Mouse (Mus musculus) embryonic facial prominence, embryonic 15.5 days (tissue): Measurements from ENCODE around the gene Gm20481. TPM values are rescaled to one million over a fixed set of nuclear protein-coding genes. Genes with fewer than 3 reads are reported as not detected.
A peak's percentile ranks its signal among the peaks of the same experiment; 100 is the strongest.
"Not testable (repeated sequence)": the region's sequence is repeated elsewhere in the genome, so short reads cannot be mapped to it uniquely, and the experiment has no call there.

Source experiments
- ATAC-seq: fragments of 200-750 bp; cut with Nextera tagmentation; 2 replicates; pipeline ENCODE4 v1.8.0; 2017; ENCODE audit warnings: low read depth, moderate TSS enrichment; ENCODE audit not compliant: insufficient number of reproducible peaks, low FRiP score, low TSS enrichment
- H3K27ac ChIP-seq: fragments of 300-500 bp; sonication (generic); replicated peaks from 2 replicates; pipeline ENCODE4 v1.5.1; 2015; ENCODE audit warnings: mild to moderate bottlenecking, inconsistent platforms
- H3K27me3 ChIP-seq: fragments of 300-500 bp; sonication (generic); 2 replicates; pipeline ENCODE4 v1.6.1; 2015; ENCODE audit warnings: inconsistent platforms
- H3K36me3 ChIP-seq: fragments of 300-500 bp; sonication (generic); 2 replicates; pipeline ENCODE4 v1.6.1; 2015; ENCODE audit warnings: mild to moderate bottlenecking, inconsistent platforms
- H3K4me1 ChIP-seq: fragments of 300-500 bp; sonication (generic); 2 replicates; pipeline ENCODE4 v1.6.1; 2015; ENCODE audit warnings: inconsistent platforms
- H3K4me2 ChIP-seq: fragments of 300-500 bp; sonication (generic); replicated peaks from 2 replicates; pipeline ENCODE4 v1.6.1; 2015; ENCODE audit warnings: mild to moderate bottlenecking, inconsistent platforms
- H3K4me3 ChIP-seq: fragments of 300-500 bp; sonication (generic); replicated peaks from 2 replicates; pipeline ENCODE4 v1.5.1; 2015; ENCODE audit warnings: mild to moderate bottlenecking, inconsistent platforms
- H3K9ac ChIP-seq: fragments of 300-500 bp; sonication (generic); 2 replicates; pipeline ENCODE4 v1.6.1; 2015; ENCODE audit warnings: inconsistent platforms
- H3K9me3 ChIP-seq: fragments of 300-500 bp; sonication (generic); replicated peaks from 2 replicates; pipeline ENCODE4 v1.6.1; 2016; ENCODE audit warnings: inconsistent platforms
- WGBS: fragments of 180-500 bp; shearing (Covaris S2); methylation state at CpG from one replicate; pipeline ENCODE4 v1.1.7; 2015; 5-methylcytosine and 5-hydroxymethylcytosine counted together
- polyA plus RNA-seq: library from polyadenylated mRNA; unstranded; fragments of >200 nt; fragmentation: Nextera tagmentation; extraction: Ambion mirVana; gene quantifications from 2 replicates; pipeline ENCODE4 v1.2.1, GENCODE M21; 2015

Gm20481 gene
- polyA plus RNA-seq, 1 experiment from 2014 or later: not detected

DNA sequence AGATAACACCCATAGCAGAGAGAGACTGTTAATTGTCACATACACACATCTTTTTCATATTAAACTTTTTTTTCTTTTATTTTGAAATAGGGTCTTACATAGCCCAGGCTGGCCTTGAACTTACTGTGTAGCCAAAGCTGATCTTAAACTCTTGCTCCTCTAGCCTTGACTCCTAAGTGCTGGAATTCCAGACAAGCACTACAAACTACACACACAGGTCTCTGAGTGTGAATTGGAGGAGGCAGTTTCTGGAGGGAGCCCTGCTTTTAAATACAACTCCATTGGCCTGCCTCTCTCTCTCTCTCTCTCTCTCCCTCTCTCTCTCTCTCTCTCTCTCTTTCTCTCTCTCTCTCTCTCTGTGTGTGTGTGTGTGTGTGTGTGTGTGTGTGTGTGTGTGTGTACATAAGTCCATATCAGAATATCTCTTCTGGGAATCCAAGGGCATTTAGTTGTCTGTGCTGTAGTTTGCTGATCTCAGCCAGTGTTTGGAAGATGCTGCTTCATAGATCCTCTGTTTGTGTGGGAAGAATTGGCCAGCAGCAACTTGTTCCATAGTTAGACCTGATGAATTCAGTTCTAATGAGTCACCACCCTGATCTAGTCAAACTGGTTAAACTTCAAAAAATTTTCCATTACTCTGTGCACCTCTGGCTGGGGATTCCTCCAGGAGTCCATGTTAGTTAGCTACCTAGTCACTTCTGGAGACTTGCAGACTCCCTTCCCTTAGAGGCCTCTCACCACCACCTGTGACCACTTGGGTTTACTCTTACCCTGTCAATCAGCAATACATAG lies 8.8 kb upstream of the Gm20481 start:
- H3K27ac ChIP-seq: peak overlapping the region; percentile 99
- peaks cover 24% of the 10 kb centered on the region for H3K4me1 ChIP-seq
- no peaks in the 10 kb centered on the region for H3K36me3 ChIP-seq
- no peak overlapping the region for H3K9ac ChIP-seq
- no peak overlapping the region for H3K4me3 ChIP-seq
- no peaks in the 10 kb centered on the region for H3K9me3 ChIP-seq
- ATAC-seq: no peak
- no peak overlapping the region for H3K4me2 ChIP-seq
- H3K27me3 ChIP-seq: no peaks in the 10 kb centered on the region

DNA sequence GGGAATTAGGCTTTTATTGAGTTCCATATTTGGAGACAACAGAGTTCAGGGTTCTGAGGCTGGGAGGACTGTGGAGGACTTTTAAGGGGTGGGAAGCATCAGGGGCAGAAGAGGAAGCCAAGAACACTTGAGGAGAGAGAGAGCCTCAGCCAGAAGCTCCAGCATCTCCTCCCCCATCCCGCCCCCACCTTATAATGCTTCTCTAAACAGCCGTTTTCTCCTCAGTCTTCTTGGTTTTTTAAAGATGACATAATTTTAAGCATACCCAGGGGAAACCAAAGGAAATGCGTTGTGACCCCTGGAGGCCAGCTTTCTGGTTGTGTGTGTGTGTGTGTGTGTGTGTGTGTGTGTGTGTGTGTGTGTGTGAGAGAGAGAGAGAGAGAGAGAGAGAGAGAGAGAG lies 7.6 kb upstream of the Gm20481 start:
- Histone ChIP-seq H3K9me3 (no peaks in the 10 kb centered on the region), H3K36me3 (no peaks in the 10 kb centered on the region), H3K27ac (peak overlapping the region; percentile 99), H3K4me1 (peaks cover 24% of the 10 kb centered on the region), H3K27me3 (no peaks in the 10 kb centered on the region), H3K4me2 (no peak overlapping the region), H3K4me3 (no peak overlapping the region), H3K9ac (no peak overlapping the region)
- ATAC-seq: no peak
- WGBS: 20% methylated on average over 3 of the region's 3 CpGs

DNA sequence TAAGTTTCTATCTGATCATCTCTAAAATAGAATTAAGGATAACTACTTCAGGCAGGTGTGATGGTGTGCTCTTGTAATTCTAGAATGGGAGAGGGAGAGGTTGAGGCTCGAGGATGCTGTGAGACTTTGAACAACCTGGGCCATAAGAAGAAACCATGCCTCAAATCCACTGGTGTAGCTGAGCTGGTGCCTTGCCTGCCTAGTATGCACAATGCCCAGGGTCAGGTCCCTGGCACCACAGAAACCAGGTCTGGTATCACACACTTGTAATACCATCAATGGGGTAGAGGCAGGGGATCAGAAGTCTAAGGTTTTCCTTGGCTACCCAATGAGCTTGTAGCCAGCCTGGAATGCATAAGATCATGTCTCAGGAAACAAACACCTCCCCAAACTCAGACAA lies 6.9 kb upstream of the Gm20481 start:
- WGBS: 36% methylated on average over 1 of the region's 1 CpGs
- H3K27ac ChIP-seq: peak overlapping the region; percentile 36
- H3K27me3 ChIP-seq: 0 out of 2 replicates have a peak, but pooled peaks cover 5% of the 10 kb centered on the region
- H3K4me1 ChIP-seq: peaks cover 24% of the 10 kb centered on the region
- H3K9me3 ChIP-seq: no peaks in the 10 kb centered on the region
- H3K4me2 ChIP-seq: no peak overlapping the region
- no peak overlapping the region for H3K4me3 ChIP-seq
- no peak for ATAC-seq
- H3K9ac ChIP-seq: no peak overlapping the region
- no peaks in the 10 kb centered on the region for H3K36me3 ChIP-seq

DNA sequence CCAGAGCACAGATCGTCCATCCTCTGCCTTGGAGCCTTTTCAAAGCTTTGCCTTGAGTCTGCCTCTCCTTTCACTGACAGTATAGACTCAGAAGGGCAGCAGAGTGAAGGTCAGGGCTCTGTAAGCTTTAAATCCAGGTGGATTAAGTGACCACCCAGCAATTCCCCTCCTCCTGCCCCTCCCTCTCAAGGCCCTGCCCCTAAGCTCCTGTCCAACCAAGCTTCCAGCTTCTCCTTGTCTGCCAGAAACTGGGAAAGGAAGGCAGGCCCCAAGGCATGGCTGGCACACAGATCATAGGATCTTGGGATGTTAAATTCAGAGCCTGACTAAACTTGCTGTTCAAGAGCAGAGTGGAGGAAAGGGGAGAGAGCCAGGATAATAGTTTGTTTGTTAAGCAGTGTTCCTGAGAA lies 5.1 kb upstream of the Gm20481 start:
- Histone ChIP-seq H3K9me3 (no peaks in the 10 kb centered on the region), H3K4me1 (peaks cover 27% of the 10 kb centered on the region), H3K27ac (peak overlapping the region; percentile 74), H3K9ac (no peak overlapping the region), H3K27me3 (peaks cover 22% of the 10 kb centered on the region), H3K36me3 (no peaks in the 10 kb centered on the region), H3K4me2 (no peak overlapping the region), H3K4me3 (no peak overlapping the region)
- WGBS: 26% methylated on average over 1 of the region's 1 CpGs
- ATAC-seq: no peak

DNA sequence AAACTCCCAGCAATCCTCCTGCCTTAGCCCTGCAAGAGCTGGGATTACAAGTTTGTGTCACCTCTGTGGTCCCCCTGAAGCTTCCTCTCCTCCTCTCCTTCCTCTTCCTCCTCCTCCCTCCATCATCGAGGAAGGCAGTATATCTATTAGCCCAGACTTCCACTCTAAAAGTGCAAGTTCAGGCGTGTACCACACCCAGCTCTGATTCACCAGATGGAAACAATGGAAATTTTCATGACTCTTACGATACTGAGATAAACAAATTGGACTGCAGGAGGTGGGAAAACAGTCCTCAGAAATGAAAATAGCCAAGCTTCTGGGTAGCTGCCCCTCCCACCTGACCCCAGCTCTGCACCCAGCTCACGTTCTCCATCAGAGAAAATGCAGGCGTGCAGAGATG lies 4.1 kb upstream of the Gm20481 start:
- WGBS: 55% methylated on average over 5 of the region's 5 CpGs
- no peak for ATAC-seq
- Histone ChIP-seq H3K9me3 (no peaks in the 10 kb centered on the region), H3K4me2 (no peak overlapping the region), H3K4me1 (peaks cover 18% of the 10 kb centered on the region; the same call in 1 of the 2 replicates), H3K27ac (peak overlapping the region; percentile 74), H3K9ac (no peak overlapping the region), H3K4me3 (no peak overlapping the region), H3K27me3 (peaks cover 25% of the 10 kb centered on the region), H3K36me3 (no peaks in the 10 kb centered on the region)

DNA sequence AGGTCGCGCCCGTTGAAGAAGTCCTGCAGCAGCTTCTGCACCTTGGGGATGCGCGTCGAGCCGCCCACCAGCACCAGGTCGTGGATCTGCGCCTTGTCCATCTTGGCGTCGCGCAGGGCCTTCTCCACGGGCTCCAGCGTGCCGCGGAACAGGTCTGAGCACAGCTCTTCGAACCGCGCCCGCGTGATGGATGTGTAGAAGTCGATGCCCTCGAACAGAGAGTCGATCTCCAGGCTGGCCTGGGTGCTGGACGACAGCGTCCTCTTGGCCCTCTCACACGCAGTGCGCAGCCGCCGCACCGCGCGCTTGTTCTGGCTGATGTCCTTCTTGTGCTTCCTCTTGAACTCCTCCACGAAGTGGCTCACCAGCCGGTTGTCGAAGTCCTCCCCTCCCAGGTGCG lies 1.1 kb downstream of the Gm20481 start:
- H3K9me3 ChIP-seq, H3K9ac ChIP-seq, H3K4me2 ChIP-seq, H3K4me1 ChIP-seq, ATAC-seq, H3K36me3 ChIP-seq, H3K27ac ChIP-seq, H3K4me3 ChIP-seq: not testable (repeated sequence)
- H3K27me3 ChIP-seq: peaks cover 25% of the 10 kb centered on the region
- 36% methylated on average over 21 of the region's 37 CpGs for WGBS

DNA sequence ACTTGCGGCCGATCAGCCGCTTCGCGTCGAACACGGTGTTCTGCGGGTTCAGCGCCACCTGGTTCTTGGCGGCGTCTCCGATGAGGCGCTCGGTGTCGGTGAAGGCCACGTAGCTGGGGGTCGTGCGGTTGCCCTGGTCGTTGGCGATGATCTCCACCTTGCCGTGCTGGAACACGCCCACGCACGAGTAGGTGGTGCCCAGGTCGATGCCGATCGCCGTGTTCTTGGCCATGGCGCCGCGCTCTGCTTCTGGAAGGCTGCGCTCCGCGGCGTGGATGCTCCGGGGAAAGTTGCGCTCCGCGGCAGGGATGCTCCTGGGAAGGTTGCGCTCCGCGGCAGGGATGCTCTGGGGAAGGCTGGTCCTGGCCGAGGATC lies 2.0 kb downstream of the Gm20481 start:
- H3K4me2 ChIP-seq: peak overlapping the region; percentile 71

DNA sequence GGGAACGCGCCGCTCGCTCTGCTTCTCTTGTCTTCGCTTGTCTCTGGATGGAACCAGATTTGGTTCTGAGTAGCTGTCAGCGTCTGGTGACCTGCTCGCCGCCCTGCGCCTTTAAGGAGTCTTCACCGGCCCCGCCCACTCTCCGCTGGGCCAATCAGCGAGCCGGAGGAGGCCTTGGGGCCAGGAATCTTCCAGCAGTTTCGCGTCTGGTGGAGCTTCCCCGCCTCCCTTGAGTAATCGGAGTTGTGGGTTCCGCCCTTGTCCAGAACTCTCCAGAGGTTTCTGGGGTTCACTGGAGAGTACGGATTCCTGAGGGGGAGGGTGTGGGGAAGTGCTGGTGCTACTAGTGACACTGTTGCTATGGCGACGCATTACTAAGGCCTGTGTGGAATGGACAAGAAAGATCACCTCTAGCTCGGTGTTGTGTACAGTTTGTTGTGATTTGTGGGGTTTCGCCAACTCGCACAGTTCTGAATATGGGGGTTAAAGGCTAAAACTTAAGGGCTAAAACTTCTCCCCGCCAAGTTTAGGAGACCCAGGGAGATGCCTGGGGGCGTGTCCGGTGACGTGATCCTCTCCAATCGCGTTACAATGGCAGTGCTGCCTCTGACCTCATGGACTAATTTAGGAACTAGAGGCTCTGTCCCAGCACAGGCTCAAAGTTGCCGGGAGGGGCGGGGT lies 2.5 kb downstream of the Gm20481 start, which contains the start of the genes Hspa1a and Hspa1l:
Gene Hspa1a, minus strand, starts transcription at position 88 of the 681 bp plus-strand sequence.
Gene Hspa1l, plus strand, starts transcription at position 635 of the 681 bp plus-strand sequence.
- Histone ChIP-seq H3K27me3 (peaks cover 25% of the 10 kb centered on the region), H3K27ac (peak within 1 kb of the TSS; percentile 49; the same call in 1 of the 2 replicates), H3K4me2 (peak within 1 kb of the TSS; percentile 71), H3K4me3 (peak within 1 kb of the TSS; percentile 45)
- WGBS: under 1% methylated on average over 28 of the region's 33 CpGs
- ATAC-seq: peak; percentile 94
- H3K4me1 ChIP-seq, H3K36me3 ChIP-seq, H3K9me3 ChIP-seq, H3K9ac ChIP-seq: not testable (repeated sequence)

More for the DNA sequence above, 2.0 kb downstream of the Gm20481 start:
- H3K9me3 ChIP-seq, H3K9ac ChIP-seq, H3K36me3 ChIP-seq, H3K4me1 ChIP-seq, H3K27ac ChIP-seq: not testable (repeated sequence)
- H3K27me3 ChIP-seq: peaks cover 25% of the 10 kb centered on the region
- peak; percentile 48; the same call in 1 of the 2 replicates for ATAC-seq
- peak overlapping the region; percentile 45 for H3K4me3 ChIP-seq
- WGBS: under 1% methylated on average over 29 of the region's 43 CpGs

DNA sequence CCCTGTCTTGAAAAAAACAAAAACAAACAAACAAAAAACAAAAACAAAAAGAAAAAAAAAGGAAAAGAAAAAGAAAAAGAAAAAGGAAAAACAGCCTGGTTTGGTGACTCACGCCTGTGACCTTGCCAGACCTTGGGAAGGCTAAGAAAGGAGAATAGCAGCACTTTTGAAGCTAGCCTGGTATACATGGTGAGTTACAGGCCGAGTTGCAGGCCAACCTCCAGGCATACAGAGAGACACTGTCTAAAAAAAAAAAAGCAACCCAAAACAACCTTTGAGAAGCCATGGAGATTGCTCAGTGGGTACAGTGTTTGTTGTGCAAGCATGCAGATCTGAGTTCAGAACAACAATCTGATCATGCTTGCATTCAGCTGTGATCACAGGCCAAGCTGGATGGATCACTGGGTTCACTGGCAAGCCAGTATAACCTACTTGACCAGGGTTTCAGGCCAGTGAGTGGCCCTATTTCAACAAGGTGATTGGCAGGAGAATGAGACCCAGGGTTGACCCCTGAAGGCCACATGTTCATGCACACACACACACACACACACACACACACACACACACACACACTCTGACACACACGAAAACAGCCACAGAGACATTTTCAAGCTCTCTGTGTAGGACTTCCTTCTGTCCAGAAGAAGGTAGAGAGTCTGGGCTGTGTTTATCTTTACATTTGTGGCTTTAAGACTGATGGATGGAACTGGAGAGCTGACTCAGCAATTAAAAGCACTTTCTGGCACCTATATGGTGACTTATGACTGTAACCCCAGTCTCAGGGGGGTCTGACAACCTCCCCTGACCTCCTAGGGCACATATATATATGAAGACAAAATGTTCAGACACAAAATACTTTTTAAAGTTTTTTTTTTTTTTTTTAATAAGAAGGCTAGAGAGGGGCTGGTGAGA lies 6.1 kb downstream of the Gm20481 start:
- ATAC-seq: no peak
- no peaks in the 10 kb centered on the region for H3K9me3 ChIP-seq
- H3K27ac ChIP-seq: no peak overlapping the region
- no peaks in the 10 kb centered on the region for H3K36me3 ChIP-seq
- H3K9ac ChIP-seq: no peak overlapping the region
- H3K4me2 ChIP-seq: no peak overlapping the region
- peaks cover 7% of the 10 kb centered on the region for H3K4me1 ChIP-seq
- no peaks in the 10 kb centered on the region for H3K27me3 ChIP-seq
- H3K4me3 ChIP-seq: no peak overlapping the region
- WGBS: 69% methylated on average over 3 of the region's 3 CpGs

DNA sequence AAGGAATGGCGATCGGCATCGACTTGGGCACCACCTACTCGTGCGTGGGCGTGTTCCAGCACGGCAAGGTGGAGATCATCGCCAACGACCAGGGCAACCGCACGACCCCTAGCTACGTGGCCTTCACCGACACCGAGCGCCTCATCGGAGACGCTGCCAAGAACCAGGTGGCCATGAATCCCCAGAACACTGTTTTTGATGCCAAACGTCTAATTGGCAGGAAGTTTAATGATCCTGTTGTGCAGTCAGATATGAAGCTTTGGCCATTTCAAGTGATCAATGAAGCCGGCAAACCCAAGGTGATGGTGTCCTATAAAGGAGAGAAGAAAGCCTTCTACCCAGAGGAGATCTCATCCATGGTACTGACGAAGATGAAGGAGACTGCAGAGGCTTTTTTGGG lies 7.3 kb downstream of the Gm20481 start:
- no peak overlapping the region for H3K27ac ChIP-seq
- H3K9ac ChIP-seq: no peak overlapping the region
- H3K4me1 ChIP-seq: peaks cover 10% of the 10 kb centered on the region
- ATAC-seq: no peak
- 93% methylated on average over 20 of the region's 20 CpGs for WGBS
- no peak overlapping the region for H3K4me3 ChIP-seq
- no peaks in the 10 kb centered on the region for H3K9me3 ChIP-seq
- no peaks in the 10 kb centered on the region for H3K27me3 ChIP-seq
- no peak overlapping the region for H3K4me2 ChIP-seq
- H3K36me3 ChIP-seq: no peaks in the 10 kb centered on the region

DNA sequence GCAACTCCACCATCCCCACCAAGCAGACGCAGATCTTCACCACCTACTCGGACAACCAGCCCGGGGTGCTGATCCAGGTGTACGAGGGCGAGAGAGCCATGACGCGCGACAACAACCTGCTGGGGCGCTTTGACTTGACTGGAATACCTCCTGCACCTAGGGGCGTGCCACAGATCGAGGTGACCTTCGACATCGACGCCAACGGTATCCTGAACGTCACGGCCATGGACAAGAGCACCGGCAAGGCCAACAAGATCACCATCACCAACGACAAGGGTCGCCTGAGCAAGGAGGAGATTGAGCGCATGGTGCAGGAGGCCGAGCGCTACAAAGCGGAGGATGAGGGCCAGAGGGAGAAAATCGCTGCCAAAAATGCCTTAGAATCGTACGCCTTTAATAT lies 8.5 kb downstream of the Gm20481 start:
- H3K9me3 ChIP-seq: no peaks in the 10 kb centered on the region
- no peak overlapping the region for H3K27ac ChIP-seq
- WGBS: 92% methylated on average over 27 of the region's 27 CpGs
- H3K27me3 ChIP-seq: no peaks in the 10 kb centered on the region
- H3K4me3 ChIP-seq: no peak overlapping the region
- peaks cover 14% of the 10 kb centered on the region for H3K4me1 ChIP-seq
- no peak for ATAC-seq
- H3K9ac ChIP-seq: no peak overlapping the region
- no peaks in the 10 kb centered on the region for H3K36me3 ChIP-seq
- H3K4me2 ChIP-seq: no peak overlapping the region
